Mouse (Mus musculus): ENCODE data around the gene Cltb.

Cltb gene

DNA sequence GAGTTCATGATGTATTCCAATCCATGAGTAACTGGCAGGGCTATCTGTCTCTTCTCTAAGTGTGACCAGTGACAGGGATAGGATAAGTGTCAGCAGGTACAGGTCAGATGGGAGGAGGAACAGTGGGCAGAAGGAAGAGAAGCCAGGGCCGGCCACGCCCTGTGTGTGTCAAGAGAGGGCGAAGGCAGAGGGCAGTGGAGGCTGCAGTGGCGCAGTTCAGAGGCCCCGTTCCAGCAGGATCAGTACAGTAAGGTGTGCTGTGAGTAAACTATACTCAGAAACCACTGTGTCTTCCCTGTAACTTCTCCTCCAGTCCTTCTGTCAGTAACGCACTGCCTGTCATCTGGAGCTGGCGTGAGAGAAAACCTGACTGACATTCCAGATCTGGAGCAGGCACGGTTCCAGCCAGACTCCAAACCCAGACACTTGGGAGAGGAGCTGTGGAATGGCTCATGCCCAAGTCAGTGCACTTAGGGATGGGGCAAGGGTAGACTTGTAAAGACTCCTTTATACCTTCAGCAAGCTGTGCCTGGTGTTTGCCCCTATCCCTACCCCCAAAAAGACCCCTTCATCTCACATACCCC is 14.9 kb downstream of the Cltb start:
- DNase-seq (ENCODE audit: low spot score in 2 of 2) = no peak

DNA sequence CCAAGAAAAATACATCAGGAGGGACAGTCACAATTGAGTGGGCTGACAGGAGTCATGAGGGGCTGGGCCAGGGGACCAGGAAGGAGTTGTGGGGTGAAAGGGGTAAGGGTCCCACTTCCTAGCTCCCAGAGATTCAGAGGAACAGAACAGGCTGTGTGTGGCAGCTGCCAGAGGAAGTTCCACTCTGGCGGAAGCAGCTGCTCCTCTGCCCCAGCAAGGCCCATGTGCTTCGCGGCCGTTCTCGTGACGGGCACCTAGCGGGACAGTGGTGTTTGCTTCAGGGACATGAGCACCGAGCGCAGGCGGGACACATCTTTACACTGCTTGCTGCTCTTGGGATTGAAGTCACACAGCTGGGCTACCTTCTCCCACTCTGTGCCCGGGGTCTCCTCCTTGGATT is 17.5 kb downstream of the Cltb start:
- no peak for DNase-seq (ENCODE audit: low spot score in 2 of 2)

- DNase-seq (ENCODE audit: low spot score in 2 of 2) = no peak
Measured at GRCm38 (mm10) chr13:54591776-54592356, 19.3 kb downstream of the Cltb start.

GRCm38 (mm10) chr13:54589996-54590951 is 20.9 kb downstream of the Cltb start, which contains the start of the genes Nop16 and Higd2a:
TSS of gene Nop16 (minus strand) at chr13:54590090.
TSS of gene Higd2a (plus strand) at chr13:54590207.
- peak; percentile 98 for DNase-seq (ENCODE audit: low spot score in 2 of 2)

DNA sequence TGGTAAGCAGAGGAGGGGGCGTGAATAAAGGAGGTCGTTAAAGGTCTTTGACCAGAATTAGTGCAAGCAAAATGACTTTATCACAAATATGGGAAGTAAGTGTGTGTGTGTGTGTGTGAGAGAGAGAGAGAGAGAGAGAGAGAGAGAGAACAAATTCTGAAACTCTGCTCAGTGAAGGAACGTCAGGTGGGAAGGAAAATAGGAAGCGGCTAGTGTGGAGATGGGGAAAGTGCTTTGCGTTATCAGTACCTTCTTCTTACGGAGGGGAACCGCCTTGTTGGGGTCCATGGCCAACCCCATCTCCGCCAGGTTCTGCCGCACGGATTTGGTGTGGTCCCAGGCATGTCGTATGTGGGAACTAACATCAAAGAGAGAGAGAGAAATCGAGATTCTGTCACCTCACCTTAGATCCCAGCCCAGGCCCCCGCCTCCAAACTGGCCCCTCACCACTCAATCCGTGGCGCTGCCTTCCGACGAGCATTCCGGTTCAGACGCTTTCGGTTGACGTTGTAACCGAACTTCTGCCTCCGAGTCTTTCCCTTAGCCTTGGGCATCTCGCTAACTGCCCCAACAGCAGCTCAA is 21.6 kb downstream of the Cltb start:
- no peak for DNase-seq (ENCODE audit: low spot score in 2 of 2)

DNA sequence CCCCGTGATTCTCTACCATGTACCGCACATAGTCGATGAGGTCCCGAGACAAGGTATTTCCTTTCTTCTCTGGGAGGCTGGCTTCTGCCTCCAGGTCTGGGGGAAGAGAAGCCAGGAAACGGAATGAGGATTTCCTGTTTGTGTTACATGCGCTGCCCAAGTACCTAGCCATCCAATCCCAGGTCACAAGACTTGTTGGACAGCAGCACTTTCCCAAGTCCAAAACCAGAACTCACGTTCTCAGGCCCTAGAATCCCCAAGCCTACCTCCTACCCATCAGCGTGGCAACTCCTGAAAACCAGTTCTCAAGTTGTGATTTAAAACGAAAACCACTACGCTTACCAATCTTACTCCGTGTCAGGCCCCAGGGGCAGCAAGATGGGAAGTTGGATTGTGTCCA is 25.3 kb downstream of the Cltb start:
- no peak for DNase-seq (ENCODE audit: low spot score in 2 of 2)

DNA sequence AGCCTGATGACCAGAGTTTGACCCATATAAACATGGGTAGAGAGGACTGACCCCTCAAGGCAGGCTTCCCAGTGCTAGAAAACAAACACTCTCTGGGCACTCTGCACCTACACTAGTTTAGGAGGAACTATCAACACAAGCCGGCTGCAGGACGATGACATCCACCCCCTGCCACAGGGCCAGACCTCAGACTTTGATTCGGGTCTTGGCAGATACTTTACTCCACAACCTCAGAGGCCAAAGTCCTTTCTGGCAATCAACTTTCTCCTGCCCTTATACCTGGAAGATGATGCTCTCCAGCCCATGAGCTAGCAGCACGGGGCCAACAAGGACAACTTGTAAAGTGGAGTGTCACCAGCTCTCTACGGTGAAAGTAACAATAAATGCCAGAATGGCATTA is 28.3 kb downstream of the Cltb start:
- DNase-seq (ENCODE audit: low spot score in 2 of 2) = no peak

DNA sequence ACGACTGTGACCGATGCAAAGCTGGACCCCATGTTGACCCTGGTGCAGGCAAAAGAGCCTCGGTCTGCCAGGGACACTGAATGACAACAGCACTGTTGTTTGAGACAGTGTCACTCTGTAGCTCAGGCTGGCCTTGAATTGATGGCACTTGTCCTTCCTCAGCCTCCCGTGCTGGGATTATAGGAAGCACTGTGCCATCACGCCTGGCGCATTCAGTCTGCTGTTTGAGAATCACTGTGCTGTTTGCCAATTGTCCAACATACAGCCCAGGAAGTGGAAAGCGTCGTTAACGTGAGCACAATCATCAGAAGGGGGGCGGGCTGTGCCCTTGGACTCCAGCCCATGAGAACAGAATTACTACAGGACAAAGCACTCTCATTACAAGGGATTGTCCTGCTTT is 29.0 kb downstream of the Cltb start:
- no peak for DNase-seq (ENCODE audit: low spot score in 2 of 2)

DNA sequence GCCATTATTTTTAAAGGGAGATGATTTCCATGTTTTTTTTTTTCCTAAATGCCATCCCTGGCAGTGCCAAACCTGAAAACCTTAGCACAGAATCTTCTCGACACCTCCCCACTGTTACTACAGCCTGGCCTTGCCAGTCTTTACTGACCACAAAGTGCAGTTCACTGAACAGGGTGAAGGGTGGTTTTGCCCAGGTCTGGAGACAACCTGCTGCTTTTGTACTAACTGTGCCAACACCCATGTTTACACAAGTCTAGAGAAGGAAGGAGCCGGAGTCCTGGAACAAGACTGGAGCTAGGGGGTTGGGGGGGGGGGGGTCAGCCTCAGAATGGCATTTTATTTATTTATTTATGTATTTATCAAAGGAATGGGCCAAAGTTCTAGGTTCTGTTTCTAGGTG is 29.8 kb downstream of the Cltb start:
- no peak for DNase-seq (ENCODE audit: low spot score in 2 of 2)

DNA sequence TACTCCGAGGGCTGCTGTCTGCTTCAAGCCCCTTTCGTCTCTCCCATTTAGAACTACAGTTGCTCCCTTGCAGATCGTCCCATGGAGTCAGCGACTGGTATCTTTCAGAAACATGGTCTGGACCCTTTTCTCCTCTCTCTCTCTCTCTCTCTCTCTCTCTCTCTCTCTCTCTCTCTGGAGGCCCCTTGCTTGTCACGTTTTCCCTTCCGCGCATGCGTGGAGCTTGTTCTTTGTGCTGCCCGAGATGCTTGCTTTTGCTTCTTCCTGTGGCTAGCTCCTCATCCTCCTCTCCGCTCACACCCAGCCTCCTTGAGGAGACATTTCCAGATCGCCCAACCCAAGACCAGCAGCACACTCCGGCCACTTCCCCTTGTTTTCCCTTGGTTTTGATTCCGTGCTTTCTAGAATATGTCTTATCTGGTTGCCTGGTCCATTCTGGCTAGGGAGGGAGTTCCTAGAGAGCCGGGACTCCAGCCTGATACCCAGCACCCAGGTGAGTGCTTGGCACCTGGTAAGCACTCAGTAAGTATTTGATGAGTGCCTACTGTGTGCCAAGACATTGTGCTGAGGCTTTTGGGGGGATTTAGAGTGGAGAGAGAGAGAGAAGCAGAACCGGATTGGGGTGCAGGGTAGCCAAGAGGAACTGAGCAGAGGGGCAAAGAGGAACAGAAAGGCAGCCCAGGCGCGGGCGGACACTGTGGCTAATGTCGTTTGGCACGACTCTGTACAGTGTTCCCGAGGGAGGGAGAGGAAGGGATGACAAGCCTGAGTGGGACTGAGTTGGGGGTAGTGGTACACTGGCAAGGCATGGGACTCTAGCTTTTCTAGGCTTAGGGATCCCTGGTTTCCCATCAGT is 33.3 kb downstream of the Cltb start:
- no peak for DNase-seq (ENCODE audit: low spot score in 2 of 2)

DNA sequence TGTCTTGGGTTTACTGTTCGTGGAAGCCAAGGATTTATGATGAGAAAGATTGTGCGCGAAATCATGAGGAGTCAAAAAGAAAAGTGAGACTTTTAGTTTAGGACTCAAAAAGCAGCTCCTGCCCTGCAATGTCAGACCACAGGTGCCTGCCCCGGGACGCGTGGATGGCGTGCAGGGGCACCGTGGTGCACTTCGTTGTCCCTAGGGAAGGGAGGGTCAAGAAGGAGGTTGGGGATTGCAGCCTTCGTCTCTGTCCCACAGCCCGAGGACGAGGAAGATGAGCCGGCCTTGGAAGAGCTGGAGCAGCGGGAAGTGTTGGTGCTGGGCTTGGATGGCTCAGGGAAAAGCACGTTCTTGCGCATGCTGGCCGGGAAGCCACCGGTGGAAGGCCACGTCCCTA is 35.7 kb downstream of the Cltb start:
- DNase-seq (ENCODE audit: low spot score in 2 of 2) = no peak

DNA sequence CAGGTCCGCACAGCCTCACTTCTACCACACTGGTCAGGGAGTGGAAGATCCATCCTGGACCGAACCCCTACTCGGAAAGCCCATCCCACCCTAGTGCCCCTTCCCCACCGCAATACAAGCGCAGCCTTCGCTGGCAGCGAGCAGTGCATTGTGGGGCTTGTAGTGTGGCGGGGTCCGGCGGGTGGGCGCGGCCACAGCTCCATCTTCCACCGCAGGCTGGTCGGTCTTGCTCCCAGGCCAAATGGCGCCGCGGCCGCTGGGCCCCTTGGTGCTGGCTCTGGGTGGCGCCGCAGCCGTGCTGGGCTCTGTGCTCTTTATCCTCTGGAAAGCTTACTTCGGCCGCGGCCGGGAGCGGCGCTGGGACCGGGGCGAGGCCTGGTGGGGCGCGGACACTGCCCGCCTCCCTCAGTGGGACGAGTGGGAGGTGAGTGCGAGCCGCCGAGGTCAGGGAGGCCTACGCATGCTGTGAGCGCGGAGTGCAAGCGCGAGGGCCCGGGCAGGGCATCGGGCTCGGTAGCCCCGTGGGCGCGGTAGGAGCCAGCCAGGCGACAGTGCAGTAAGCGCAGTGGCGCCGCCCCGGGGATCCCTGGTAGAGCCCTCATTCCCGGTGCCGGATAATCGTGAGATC is 36.2 kb downstream of the Cltb start, which contains the start of gene Arl10:
Gene Arl10, plus strand, starts transcription at position 162 of the 628 bp plus-strand sequence.
- peak in 1 of 2 experiments; percentile 65 for DNase-seq (ENCODE audit: low spot score in 2 of 2)

- no peak for DNase-seq (ENCODE audit: low spot score in 2 of 2)
Measured at GRCm38 (mm10) chr13:54572621-54573020, 38.5 kb downstream of the Cltb start.

DNA sequence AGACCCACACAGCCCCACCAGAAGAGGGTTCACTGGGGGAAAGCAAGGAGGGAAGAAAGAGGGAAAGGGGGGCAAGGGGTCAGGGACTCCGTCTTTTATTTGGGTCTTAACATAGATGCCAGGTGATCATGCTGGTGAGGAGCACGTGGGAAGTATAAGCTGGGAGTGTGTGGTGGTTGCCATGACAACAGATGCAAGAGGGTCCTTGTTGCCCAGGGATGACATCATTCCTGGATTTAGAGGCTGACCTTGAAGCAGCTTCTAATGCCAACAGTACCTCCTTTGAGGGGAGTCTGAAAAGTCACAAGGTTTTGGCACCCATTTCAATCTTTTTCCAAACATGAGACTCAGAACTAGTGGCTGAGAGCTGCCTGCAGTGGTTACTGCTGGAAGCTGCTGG is 39.5 kb downstream of the Cltb start:
- DNase-seq (ENCODE audit: low spot score in 2 of 2) = no peak

- no peak for DNase-seq (ENCODE audit: low spot score in 2 of 2)
Measured at GRCm38 (mm10) chr13:54570736-54571135, 40.4 kb downstream of the Cltb start.

- DNase-seq (ENCODE audit: low spot score in 2 of 2) = no peak
Measured at GRCm38 (mm10) chr13:54569282-54569681, 41.9 kb downstream of the Cltb start.

DNA sequence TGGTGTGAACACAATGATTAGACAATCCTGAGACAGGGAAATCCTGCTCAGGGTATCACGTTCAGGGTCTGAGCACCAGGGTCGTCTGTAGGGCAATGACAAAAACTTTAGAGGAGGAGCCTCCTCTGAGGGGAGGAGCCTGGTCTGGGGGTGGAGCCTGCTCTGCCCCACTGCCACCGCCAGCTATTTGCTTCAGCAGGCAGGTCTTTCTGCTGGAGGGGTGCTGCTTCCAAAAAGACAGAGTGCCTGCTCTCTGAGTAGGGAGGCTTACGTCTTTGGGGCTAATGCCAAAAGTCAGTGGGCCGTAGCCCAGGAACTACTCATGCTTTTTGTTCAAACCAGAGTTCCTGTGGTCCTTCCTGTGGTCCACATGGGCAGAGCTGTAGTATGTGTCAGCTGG is 42.8 kb downstream of the Cltb start:
- no peak for DNase-seq (ENCODE audit: low spot score in 2 of 2)

- DNase-seq (ENCODE audit: low spot score in 2 of 2) = no peak
Measured at GRCm38 (mm10) chr13:54565594-54566345, 45.4 kb downstream of the Cltb start.

DNA sequence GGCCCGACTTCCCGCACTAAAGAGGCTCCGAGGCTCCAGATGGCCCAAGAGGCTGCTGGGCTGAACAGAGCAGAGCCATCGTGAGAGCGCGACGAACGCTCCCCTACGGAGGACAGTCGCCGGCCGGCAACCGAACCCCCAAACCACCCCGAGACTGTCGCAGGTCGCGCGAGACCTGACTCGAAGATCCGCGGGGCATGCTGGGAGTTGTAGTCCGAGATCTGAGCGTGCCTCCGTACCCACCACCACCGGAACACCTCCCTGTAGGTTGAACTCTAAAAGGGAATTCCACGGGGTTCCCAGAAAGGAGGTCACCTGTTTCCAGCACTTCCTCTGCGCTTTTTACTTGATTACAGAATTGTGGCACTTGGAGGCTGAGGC is 46.0 kb downstream of the Cltb start, which contains the start of gene 4833439L19Rik:
Gene 4833439L19Rik, minus strand, starts transcription at position 235 of the 381 bp plus-strand sequence.
- peak; percentile 91 to 92 for DNase-seq (ENCODE audit: low spot score in 2 of 2)
